Mouse (Mus musculus) liver, embryonic 14.5 days (tissue): ENCODE measurements around the gene Cadm2. TPM values are rescaled to one million over a fixed set of nuclear protein-coding genes. Genes with fewer than 3 reads are reported as not detected.

ENCODE experiments used
- ATAC-seq: fragments of 200-750 bp; cut with Nextera tagmentation; 2 replicates; pipeline ENCODE4 v1.8.0; 2017; ENCODE audit warnings: moderate number of reproducible peaks, mild to moderate bottlenecking, moderate library complexity; ENCODE audit not compliant: insufficient read depth
- DNase-seq, 3 experiments: peaks; one replicate each; pipeline ENCODE4 v3.0.0-alpha.2; 2012 to 2013; ENCODE audit warnings: low read depth in 3 of 3, low spot score in 3 of 3
- H3K27ac ChIP-seq: fragments of 300-500 bp; sonication (generic); 2 replicates; pipeline ENCODE4 v1.5.1; 2014; ENCODE audit warnings: moderate library complexity, mild to moderate bottlenecking, control low read depth, inconsistent platforms
- H3K27me3 ChIP-seq: fragments of 300-500 bp; sonication (generic); 2 replicates; pipeline ENCODE4 v1.6.1; 2014; ENCODE audit warnings: mild to moderate bottlenecking, low read length, moderate library complexity; ENCODE audit not compliant: control insufficient read depth, insufficient read depth
- H3K36me3 ChIP-seq: fragments of 300-500 bp; sonication (generic); replicated peaks from 2 replicates; pipeline ENCODE4 v1.6.1; 2014; ENCODE audit warnings: low read depth; ENCODE audit not compliant: control insufficient read depth, insufficient read depth
- H3K4me1 ChIP-seq, 2 experiments: fragments of 200-500 bp in 1 of 2; fragments of 300-500 bp in 1 of 2; sonication (generic) in 1 of 2; replicated peaks; 2 replicates each; pipeline ENCODE4 v1.6.1; 2012 to 2014; ENCODE audit warnings: antibody characterized with exemption in 1 of 2, inconsistent platforms in 1 of 2, low read length in 1 of 2; ENCODE audit not compliant: control insufficient read depth in 2 of 2, insufficient read depth in 2 of 2
- H3K4me2 ChIP-seq: fragments of 300-500 bp; sonication (generic); 2 replicates; pipeline ENCODE4 v1.6.1; 2014; ENCODE audit warnings: low read depth, mild to moderate bottlenecking, control low read depth, moderate library complexity
- H3K4me3 ChIP-seq, 2 experiments: fragments of 200-500 bp in 1 of 2; fragments of 300-500 bp in 1 of 2; sonication (generic) in 1 of 2; 2 replicates each; pipeline ENCODE4 v1.5.1; 2012 to 2014; ENCODE audit warnings: low read depth in 2 of 2, low read length in 2 of 2, mild to moderate bottlenecking in 2 of 2, control low read depth in 1 of 2, inconsistent platforms in 1 of 2, moderate library complexity in 1 of 2; ENCODE audit not compliant: insufficient read depth in 1 of 2
- H3K9ac ChIP-seq: fragments of 300-500 bp; sonication (generic); replicated peaks from 2 replicates; pipeline ENCODE4 v1.6.1; 2014; ENCODE audit warnings: mild to moderate bottlenecking, control low read depth, moderate library complexity
- H3K9me3 ChIP-seq: fragments of 300-500 bp; sonication (generic); 2 replicates; pipeline ENCODE4 v1.6.1; 2016; ENCODE audit warnings: low read length, mixed read lengths; ENCODE audit not compliant: control insufficient read depth
- CTCF ChIP-seq: IDR thresholded peaks from 2 replicates; pipeline ENCODE4 v1.5.1; 2016; ENCODE audit warnings: antibody characterized with exemption, low read depth, control low read depth
- EP300 ChIP-seq: IDR thresholded peaks from 2 replicates; pipeline ENCODE4 v1.6.1; 2016; ENCODE audit warnings: antibody characterized with exemption, low read depth
- WGBS: fragments of 180-500 bp; shearing (Covaris S2); extraction: QIAGEN DNeasy Blood & Tissue Kit; methylation state at CpG from one replicate; pipeline ENCODE4 v1.1.7; 2014; ENCODE audit not compliant: insufficient replicate concordance; 5-methylcytosine and 5-hydroxymethylcytosine counted together
- polyA plus RNA-seq, 2 experiments: library from polyadenylated mRNA; depleted of rRNA in 1 of 2; stranded (reverse) in 1 of 2; unstranded in 1 of 2; fragments of >200 nt; fragmentation: Nextera tagmentation in 1 of 2; extraction: Ambion mirVana in 1 of 2; gene quantifications; 2 replicates each; pipeline versions ENCODE4 v1.2.1 to v1.2.3; 2012 to 2014

The Cadm2 gene
- polyA plus RNA-seq, 2 experiments: 0.06 TPM; not detected in 1

DNA sequence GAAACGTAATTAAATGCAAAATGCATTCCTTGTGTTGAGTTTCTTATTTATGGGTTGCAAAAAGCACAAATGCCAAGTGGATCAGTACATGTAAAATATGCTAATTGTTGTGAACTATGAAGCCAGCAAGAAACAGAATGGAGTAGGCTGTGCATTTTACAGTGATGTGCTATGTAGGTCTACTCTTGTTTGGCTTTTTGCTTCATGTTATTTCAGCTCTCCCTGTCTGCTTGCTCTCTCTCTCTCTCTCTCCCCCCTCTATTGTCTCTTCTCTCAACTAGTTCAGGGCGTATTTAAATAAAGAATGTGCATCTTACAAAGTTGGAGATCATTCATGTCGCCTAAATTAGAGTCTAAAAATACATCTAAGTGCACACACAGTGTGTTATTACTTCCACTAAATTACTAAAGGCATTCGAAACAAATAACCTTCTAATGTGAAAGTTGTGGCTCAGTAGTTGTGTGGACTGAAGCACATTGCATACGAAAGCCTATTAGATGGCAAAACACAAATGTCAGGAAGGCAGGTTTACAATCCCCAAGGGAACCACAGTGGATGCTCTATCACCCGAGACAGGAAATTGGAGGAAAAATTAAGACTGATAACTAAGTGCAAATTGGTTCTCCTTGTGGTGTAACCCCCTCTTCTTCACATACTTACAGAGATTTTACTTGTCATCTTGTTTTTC is 729.0 kb downstream of the Cadm2 start:
- TF ChIP-seq EP300 (no peak), CTCF (no peak)
- no peak for DNase-seq
- no peak overlapping the region for H3K4me2 ChIP-seq
- no peak overlapping the region for H3K4me3 ChIP-seq
- H3K27me3 ChIP-seq: no peaks in the 10 kb centered on the region
- 52% methylated on average over 6 of the region's 6 CpGs for WGBS
- H3K27ac ChIP-seq: no peak overlapping the region
- no peaks in the 10 kb centered on the region for H3K4me1 ChIP-seq
- no peak for ATAC-seq
- H3K9ac ChIP-seq: no peak overlapping the region
- H3K36me3 ChIP-seq: no peaks in the 10 kb centered on the region
- no peaks in the 10 kb centered on the region for H3K9me3 ChIP-seq

DNA sequence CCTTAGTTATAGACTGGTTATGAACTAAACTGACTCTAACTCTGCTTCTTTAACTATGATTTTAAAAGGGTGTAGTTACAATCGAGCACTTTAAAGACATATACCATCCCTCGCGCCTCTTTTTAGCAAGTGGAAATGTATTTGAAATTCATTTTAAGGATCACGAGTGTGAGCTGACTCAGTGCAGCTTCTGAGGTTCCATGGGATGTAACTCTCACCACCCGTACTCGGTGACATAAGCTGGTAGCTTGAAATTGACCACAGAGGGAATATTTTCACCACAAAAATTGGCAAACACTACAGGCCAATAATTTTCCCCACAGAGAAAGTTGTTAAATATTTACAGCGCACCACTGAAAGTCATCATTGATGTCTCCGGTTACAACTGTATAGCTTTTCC is 730.8 kb downstream of the Cadm2 start:
- Histone ChIP-seq H3K4me1 (no peaks in the 10 kb centered on the region), H3K9ac (no peak overlapping the region), H3K27ac (no peak overlapping the region), H3K4me2 (no peak overlapping the region), H3K9me3 (no peaks in the 10 kb centered on the region), H3K4me3 (no peak overlapping the region), H3K27me3 (no peaks in the 10 kb centered on the region), H3K36me3 (no peaks in the 10 kb centered on the region)
- DNase-seq (no peak), ATAC-seq (no peak)
- WGBS: 78% methylated on average over 8 of the region's 8 CpGs
- TF ChIP-seq CTCF (no peak), EP300 (no peak)

- H3K36me3 ChIP-seq: no peaks in the 10 kb centered on the region
- no peak overlapping the region for H3K4me3 ChIP-seq
- H3K4me1 ChIP-seq: no peaks in the 10 kb centered on the region
- no peak overlapping the region for H3K27ac ChIP-seq
- H3K9ac ChIP-seq: no peak overlapping the region
- WGBS: 38% methylated on average over 3 of the region's 3 CpGs
- DNase-seq (no peak), ATAC-seq (no peak)
- H3K4me2 ChIP-seq: no peak overlapping the region
- H3K27me3 ChIP-seq: no peaks in the 10 kb centered on the region
- TF ChIP-seq EP300: no peak
- TF ChIP-seq CTCF: no peak
- no peaks in the 10 kb centered on the region for H3K9me3 ChIP-seq
Observed at GRCm38 (mm10) chr16:66882597-66882996, 738.1 kb downstream of the Cadm2 start.

DNA sequence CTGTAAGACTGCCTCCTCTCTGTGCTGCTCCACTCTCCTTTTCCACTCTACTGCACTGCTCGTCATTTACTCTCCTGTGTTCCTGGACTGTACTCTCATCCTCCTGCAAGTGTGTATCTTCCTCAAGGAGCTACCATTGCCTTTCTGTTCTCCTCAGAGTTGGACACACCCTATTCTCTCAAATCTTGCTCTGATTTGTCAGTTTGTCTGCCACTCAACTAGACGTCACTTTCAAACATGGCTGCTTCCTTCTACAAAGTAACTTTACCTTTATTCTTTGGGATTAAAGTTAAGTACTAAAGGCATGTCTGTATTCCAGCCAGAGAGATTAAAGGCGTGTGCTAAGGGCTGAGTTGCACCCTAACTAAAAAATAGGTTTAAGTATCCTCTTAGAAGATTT is 749.5 kb downstream of the Cadm2 start:
- no peaks in the 10 kb centered on the region for H3K9me3 ChIP-seq
- no peak overlapping the region for H3K9ac ChIP-seq
- no peak for TF ChIP-seq CTCF
- TF ChIP-seq EP300: no peak
- H3K36me3 ChIP-seq: no peaks in the 10 kb centered on the region
- WGBS: 40% methylated on average over 3 of the region's 3 CpGs
- H3K4me2 ChIP-seq: no peak overlapping the region
- H3K27ac ChIP-seq: no peak overlapping the region
- ATAC-seq: no peak
- no peak overlapping the region for H3K4me3 ChIP-seq
- no peak for DNase-seq
- no peaks in the 10 kb centered on the region for H3K27me3 ChIP-seq
- H3K4me1 ChIP-seq: no peaks in the 10 kb centered on the region

- H3K36me3 ChIP-seq: no peaks in the 10 kb centered on the region
- H3K9ac ChIP-seq: no peak overlapping the region
- WGBS: 64% methylated on average over 3 of the region's 3 CpGs
- no peaks in the 10 kb centered on the region for H3K9me3 ChIP-seq
- DNase-seq: no peak
- H3K4me2 ChIP-seq: no peak overlapping the region
- H3K4me3 ChIP-seq: no peak overlapping the region
- no peaks in the 10 kb centered on the region for H3K27me3 ChIP-seq
- H3K4me1 ChIP-seq: no peaks in the 10 kb centered on the region
- TF ChIP-seq CTCF: no peak
- no peak for TF ChIP-seq EP300
- no peak overlapping the region for H3K27ac ChIP-seq
- ATAC-seq: no peak
Observed at GRCm38 (mm10) chr16:66851047-66851446, 769.7 kb downstream of the Cadm2 start.
